Mouse (Mus musculus) gastrocnemius, postnatal 36 days (tissue): ENCODE results near the gene Degs1. TPM values are rescaled to one million over a fixed set of nuclear protein-coding genes. Genes with fewer than 3 reads are reported as not detected.

Experiments
- DNase-seq, 2 experiments: peaks; one replicate each; pipeline ENCODE4 v3.0.0; 2022
- intact Hi-C: fragments of 180-260 bp; cut with DNase I; formaldehyde crosslinking; loops from one replicate; pipeline ENCODE4 v1.15.1; 2025
- total RNA-seq, 2 experiments: library from RNA; stranded (reverse); gene quantifications; 2 replicates each; pipeline ENCODE4 v1.2.3; 2021

Gene Degs1
- total RNA-seq, 2 experiments from 2014 or later, result 16.1 to 19.5 TPM

- no peak for DNase-seq
- intact Hi-C loops, result no loop called here
These were observed 627 bp upstream of the Degs1 start for GRCm38 (mm10) chr1:182283231-182283630.

DNA sequence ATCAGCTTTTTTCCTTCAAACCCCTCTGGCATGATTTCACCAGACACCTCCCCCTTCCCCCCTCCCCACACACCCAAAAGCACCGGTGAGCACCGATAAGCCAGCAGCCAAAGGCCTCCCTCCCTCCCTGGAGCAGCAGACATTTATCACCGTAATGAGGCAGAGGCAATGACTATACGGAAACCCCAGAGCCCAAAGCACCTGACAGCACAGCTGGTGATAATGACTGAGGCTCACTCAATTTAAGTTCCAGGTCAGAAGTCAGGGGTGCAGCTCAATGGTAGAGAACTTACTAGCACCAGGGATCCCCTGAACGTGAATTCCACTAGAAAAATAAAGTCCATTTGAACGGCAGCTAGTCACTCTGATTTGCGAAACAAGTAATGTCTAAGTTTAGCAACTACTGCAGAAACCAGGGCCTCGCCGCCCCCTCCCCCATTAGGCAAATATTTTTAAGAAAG lies 1.3 kb downstream of the Degs1 start:
- intact Hi-C loops, result no loop called here
- DNase-seq, result no peak

GRCm38 (mm10) chr1:182280577-182280976 lies 2.0 kb downstream of the Degs1 start:
- intact Hi-C loops, result no loop called here
- no peak for DNase-seq

DNA sequence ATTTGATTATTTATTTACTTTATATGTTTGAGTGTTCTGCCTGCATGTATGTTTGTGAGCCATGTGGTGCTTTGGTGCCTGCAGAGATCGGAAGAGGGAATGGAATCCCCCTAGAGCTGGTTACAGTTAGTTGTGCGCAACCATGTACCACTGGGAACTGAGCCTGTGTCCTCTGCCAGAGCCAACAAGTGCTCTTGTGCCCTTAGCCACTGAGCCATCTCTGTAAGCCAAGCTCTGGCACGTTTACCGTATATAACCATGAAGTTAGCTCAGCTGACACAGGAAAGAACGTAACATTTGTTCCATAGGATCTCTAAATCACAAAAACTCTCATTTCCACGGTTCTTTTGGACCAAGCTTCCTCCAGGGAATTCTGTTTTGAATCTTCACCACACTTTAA lies 2.6 kb downstream of the Degs1 start:
- no peak for DNase-seq
- intact Hi-C loops, result no loop called here

DNA sequence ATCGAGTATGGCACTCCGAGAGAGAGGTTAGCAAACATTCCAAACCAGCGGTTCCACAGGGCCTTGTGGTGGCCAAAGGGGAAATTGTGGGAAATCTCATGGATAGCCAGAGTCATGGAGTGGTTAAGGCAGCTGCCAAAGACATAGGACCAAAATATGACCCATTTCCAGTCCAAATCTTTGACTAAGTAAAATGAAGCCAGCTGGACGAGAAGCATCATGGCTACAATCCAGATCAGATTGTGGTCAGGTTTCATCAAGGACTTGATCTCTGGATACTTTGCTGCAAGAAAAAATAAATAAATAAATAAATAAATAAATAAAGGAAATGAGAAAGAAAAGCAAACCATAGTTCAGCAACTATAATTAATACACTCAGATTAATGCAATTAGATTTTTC lies 3.2 kb downstream of the Degs1 start:
- intact Hi-C loops, result no loop called here
- no peak for DNase-seq

GRCm38 (mm10) chr1:182275109-182275508 lies 7.5 kb downstream of the Degs1 start:
- intact Hi-C loops, result no loop called here
- DNase-seq, result no peak

DNA sequence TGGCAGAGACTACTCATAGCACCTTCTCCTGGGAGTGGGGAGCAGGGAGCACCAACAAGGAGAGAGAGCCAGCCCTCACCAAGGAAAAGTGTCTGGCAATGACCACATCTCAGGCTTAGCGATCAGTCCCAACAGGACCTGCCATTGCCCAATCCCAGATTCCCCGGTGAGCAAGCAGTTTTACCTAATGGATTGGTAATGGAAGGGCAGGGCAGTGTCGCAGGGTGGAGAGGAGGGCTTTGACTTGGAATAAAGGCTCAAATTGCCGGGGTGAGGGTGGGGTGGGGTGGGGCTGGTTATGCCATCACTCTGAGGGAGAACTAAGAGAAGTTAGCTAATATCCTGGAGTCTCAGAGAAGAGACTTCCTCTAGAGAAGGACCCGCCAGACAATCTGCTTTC lies 11.0 kb downstream of the Degs1 start:
- intact Hi-C loops, result no loop called here

GRCm38 (mm10) chr1:182271130-182271529 lies 11.5 kb downstream of the Degs1 start:
- intact Hi-C loops, result no loop called here
- no peak for DNase-seq

More for the DNA sequence above, 11.0 kb downstream of the Degs1 start:
- DNase-seq, result no peak

DNA sequence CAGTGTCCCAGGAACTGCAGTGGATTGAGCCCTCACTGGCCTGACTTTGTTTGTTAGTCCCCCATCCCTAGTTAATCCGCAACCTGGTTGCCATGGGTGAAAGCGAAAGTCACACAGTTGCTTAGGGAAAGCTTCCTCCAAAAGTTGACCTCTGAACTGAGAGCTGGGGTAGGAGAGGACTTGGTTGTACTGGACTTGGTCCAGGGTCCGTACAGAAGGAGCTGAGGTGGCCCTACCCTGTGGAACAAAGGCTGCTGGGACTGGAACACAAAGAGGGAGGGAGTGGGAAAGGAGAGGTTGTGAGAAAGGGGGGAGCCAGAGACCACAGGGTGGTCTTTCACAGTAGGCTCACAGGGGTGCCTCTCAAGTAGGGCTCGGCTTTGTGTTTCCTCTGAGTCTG lies 14.3 kb downstream of the Degs1 start:
- intact Hi-C loops, result no loop called here
- DNase-seq, result no peak

GRCm38 (mm10) chr1:182266028-182266525 lies 16.5 kb downstream of the Degs1 start:
- intact Hi-C loops, result no loop called here
- no peak for DNase-seq

DNA sequence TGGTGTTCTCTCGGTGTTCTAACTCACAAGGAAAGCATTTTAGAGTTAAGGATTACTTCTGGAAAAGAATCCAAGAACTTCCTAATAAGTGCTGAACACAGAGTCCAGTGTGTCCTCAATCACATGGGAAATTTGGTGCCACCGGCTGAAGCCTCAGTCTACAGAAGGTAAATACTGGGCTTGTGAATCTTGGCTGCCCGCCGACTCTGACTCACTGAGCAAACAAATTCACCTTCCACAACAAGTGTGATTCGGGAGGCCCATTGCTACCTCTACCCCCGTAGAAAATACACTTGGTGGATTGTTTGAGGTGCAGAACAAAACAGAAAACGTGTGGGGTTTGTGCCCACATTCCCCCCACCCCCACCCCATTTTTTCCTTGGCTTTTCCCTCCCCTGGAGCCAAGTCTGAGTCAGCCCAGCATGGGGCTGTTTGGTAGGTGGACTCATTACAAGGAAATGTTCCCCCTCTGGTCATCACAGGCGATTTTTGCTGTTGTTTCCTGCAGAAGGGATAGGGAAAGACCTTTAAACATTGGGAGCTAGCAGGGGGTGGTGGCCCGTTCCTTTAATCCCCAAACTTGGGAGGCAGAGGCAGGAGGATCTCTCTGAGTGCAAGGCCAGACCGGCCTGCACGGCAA lies 26.4 kb downstream of the Degs1 start:
- intact Hi-C loops, result no loop called here
- no peak for DNase-seq

DNA sequence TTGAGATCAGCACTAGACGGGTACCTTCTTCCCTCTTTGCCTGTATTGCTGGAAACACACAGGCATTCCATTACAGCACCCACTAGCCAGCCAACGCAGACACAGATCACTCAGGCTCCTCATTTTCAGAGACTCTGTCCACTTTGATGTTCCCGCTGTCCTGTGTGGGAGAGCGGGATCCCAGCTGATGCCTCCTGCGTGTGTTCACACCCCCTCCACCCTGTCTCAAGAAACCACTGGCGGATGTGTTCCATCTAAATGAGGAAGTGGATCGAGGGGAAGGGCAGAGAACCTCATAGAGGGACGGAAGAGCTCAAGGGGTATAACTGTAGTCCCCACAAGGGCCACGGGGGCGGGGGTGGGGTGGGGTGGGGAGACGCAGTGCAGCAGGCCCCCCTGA lies 27.6 kb downstream of the Degs1 start:
- intact Hi-C loops, result no loop called here
- no peak for DNase-seq

GRCm38 (mm10) chr1:182254618-182255017 lies 28.0 kb downstream of the Degs1 start:
- intact Hi-C loops, result no loop called here
- no peak for DNase-seq

GRCm38 (mm10) chr1:182253756-182254534 lies 28.7 kb downstream of the Degs1 start:
- intact Hi-C loops, result no loop called here

DNA sequence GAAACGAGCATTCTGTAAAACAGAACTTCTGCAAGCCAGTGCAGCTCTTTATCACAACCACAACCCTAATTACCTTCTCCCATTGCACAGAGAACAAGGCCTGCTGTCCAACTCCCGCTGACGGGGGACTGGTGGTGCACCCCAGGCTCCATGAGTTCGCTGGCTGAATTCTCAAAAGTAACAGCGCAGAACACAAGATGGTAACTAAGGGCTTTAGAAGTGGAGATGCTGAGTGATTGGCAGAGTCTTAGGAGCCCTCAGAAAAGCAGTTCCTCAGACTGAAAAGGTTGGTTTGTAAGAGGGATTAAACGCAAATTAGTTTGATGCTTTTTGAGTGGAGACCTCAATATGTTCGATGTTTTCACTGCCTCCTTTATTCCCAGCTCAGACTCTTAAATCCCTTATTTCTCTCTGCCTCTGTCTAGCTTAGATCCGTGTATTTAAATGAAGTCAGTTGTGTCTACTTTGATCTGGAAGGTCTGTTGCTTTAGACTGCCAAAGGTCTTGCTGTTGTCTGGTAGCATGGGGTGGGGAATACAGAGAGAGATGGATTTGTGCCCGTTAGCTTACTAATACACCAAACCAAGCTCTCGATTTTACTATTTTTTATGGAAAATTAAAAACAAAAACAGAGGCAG lies 30.0 kb downstream of the Degs1 start:
- intact Hi-C loops, result no loop called here
- DNase-seq, result no peak

More at GRCm38 (mm10) chr1:182253756-182254534, 28.7 kb downstream of the Degs1 start:
- no peak for DNase-seq

- DNase-seq, result no peak
- intact Hi-C loops, result no loop called here
These were observed 31.9 kb downstream of the Degs1 start for GRCm38 (mm10) chr1:182250734-182251133.

DNA sequence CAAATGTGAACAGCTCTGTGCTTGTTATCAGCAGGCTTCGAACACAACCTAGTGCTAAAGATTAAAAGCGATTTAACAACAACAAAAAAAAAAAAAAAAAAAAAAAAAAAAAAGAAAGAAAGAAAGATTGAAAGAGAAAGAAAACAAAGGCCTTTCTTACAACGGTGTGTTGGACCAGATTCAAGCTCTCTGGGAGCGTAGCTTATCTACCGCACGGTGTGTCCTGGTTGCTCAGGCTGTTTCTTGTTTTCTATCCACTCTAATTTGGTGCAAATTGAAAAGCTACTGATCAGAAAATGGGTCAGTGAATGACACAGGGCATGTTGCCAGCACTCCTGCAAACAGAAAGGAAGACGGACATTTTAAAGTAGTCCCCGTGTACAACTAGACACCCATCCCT lies 33.3 kb downstream of the Degs1 start:
- intact Hi-C loops, result no loop called here
- DNase-seq, result no peak

- intact Hi-C loops, result no loop called here
- no peak for DNase-seq
These were observed 37.6 kb downstream of the Degs1 start for GRCm38 (mm10) chr1:182245003-182245402.

- DNase-seq, result no peak
- intact Hi-C loops, result no loop called here
These were observed 44.4 kb downstream of the Degs1 start for GRCm38 (mm10) chr1:182238056-182238703.

- no peak for DNase-seq
- intact Hi-C loops, result no loop called here
These were observed 45.2 kb downstream of the Degs1 start for GRCm38 (mm10) chr1:182237386-182237785.

- intact Hi-C loops, result no loop called here
- no peak for DNase-seq
These were observed 47.4 kb downstream of the Degs1 start for GRCm38 (mm10) chr1:182235174-182235573.
